Mouse (Mus musculus): ENCODE results near the gene Vstm2a. TPM values are rescaled to one million over a fixed set of nuclear protein-coding genes. Genes with fewer than 3 reads are reported as not detected.

Vstm2a gene
- polyA plus RNA-seq, 1 experiment: not detected

- H3K9me3 ChIP-seq (replicated peaks; ENCODE audit: control insufficient read depth, insufficient read depth, low read length, poor library complexity, severe bottlenecking): no peaks in the 10 kb centered on the region
- H3K4me1 ChIP-seq (ENCODE audit: control insufficient read depth, insufficient read depth, low read length): no peaks in the 10 kb centered on the region
- no peak overlapping the region for H3K27ac ChIP-seq (ENCODE audit: insufficient read depth, low read length)
- TF ChIP-seq EP300 (IDR thresholded peaks at IDR 0.05; ENCODE audit: insufficient read depth, low read depth, low read length): no peak
- no peak for TF ChIP-seq POLR2A (IDR thresholded peaks at IDR 0.05; ENCODE audit: insufficient read depth, low read length)
- no peaks in the 10 kb centered on the region for H3K36me3 ChIP-seq (ENCODE audit: control insufficient read depth, insufficient read depth, low read length, poor library complexity, severe bottlenecking)
- H3K4me3 ChIP-seq (ENCODE audit: low read depth, low read length): no peak overlapping the region
- H3K9ac ChIP-seq (ENCODE audit: low read depth, poor library complexity, severe bottlenecking): no peak overlapping the region
- no peaks in the 10 kb centered on the region for H3K27me3 ChIP-seq (ENCODE audit: control insufficient read depth, insufficient read depth, low read length, poor library complexity, severe bottlenecking)
Measured at GRCm38 (mm10) chr11:16290381-16290780, 32.9 kb downstream of the Vstm2a start.

GRCm38 (mm10) chr11:16292960-16293359, 35.4 kb downstream of the Vstm2a start:
- H3K4me3 ChIP-seq (ENCODE audit: low read depth, low read length): no peak overlapping the region
- TF ChIP-seq CTCF (IDR thresholded peaks at IDR 0.05; ENCODE audit: low read depth, low read length) (no peak), EP300 (IDR thresholded peaks at IDR 0.05; ENCODE audit: insufficient read depth, low read depth, low read length) (no peak), POLR2A (IDR thresholded peaks at IDR 0.05; ENCODE audit: insufficient read depth, low read length) (no peak)
- no peak overlapping the region for H3K27ac ChIP-seq (ENCODE audit: insufficient read depth, low read length)
- no peaks in the 10 kb centered on the region for H3K4me1 ChIP-seq (ENCODE audit: control insufficient read depth, insufficient read depth, low read length)
- no peaks in the 10 kb centered on the region for H3K27me3 ChIP-seq (ENCODE audit: control insufficient read depth, insufficient read depth, low read length, poor library complexity, severe bottlenecking)
- no peak overlapping the region for H3K9ac ChIP-seq (ENCODE audit: low read depth, poor library complexity, severe bottlenecking)
- no peaks in the 10 kb centered on the region for H3K9me3 ChIP-seq (replicated peaks; ENCODE audit: control insufficient read depth, insufficient read depth, low read length, poor library complexity, severe bottlenecking)
- no peaks in the 10 kb centered on the region for H3K36me3 ChIP-seq (ENCODE audit: control insufficient read depth, insufficient read depth, low read length, poor library complexity, severe bottlenecking)

GRCm38 (mm10) chr11:16296521-16296920, 39.0 kb downstream of the Vstm2a start:
- no peak overlapping the region for H3K9ac ChIP-seq (ENCODE audit: low read depth, poor library complexity, severe bottlenecking)
- H3K27ac ChIP-seq (ENCODE audit: insufficient read depth, low read length): no peak overlapping the region
- H3K9me3 ChIP-seq (replicated peaks; ENCODE audit: control insufficient read depth, insufficient read depth, low read length, poor library complexity, severe bottlenecking): no peaks in the 10 kb centered on the region
- no peaks in the 10 kb centered on the region for H3K27me3 ChIP-seq (ENCODE audit: control insufficient read depth, insufficient read depth, low read length, poor library complexity, severe bottlenecking)
- TF ChIP-seq EP300 (IDR thresholded peaks at IDR 0.05; ENCODE audit: insufficient read depth, low read depth, low read length): no peak
- no peak for TF ChIP-seq POLR2A (IDR thresholded peaks at IDR 0.05; ENCODE audit: insufficient read depth, low read length)
- TF ChIP-seq CTCF (IDR thresholded peaks at IDR 0.05; ENCODE audit: low read depth, low read length): no peak
- H3K36me3 ChIP-seq (ENCODE audit: control insufficient read depth, insufficient read depth, low read length, poor library complexity, severe bottlenecking): no peaks in the 10 kb centered on the region
- no peak overlapping the region for H3K4me3 ChIP-seq (ENCODE audit: low read depth, low read length)
- H3K4me1 ChIP-seq (ENCODE audit: control insufficient read depth, insufficient read depth, low read length): no peaks in the 10 kb centered on the region

- no peaks in the 10 kb centered on the region for H3K9me3 ChIP-seq (replicated peaks; ENCODE audit: control insufficient read depth, insufficient read depth, low read length, poor library complexity, severe bottlenecking)
- TF ChIP-seq CTCF (IDR thresholded peaks at IDR 0.05; ENCODE audit: low read depth, low read length): no peak
- TF ChIP-seq EP300 (IDR thresholded peaks at IDR 0.05; ENCODE audit: insufficient read depth, low read depth, low read length): no peak
- TF ChIP-seq POLR2A (IDR thresholded peaks at IDR 0.05; ENCODE audit: insufficient read depth, low read length): no peak
- no peaks in the 10 kb centered on the region for H3K27me3 ChIP-seq (ENCODE audit: control insufficient read depth, insufficient read depth, low read length, poor library complexity, severe bottlenecking)
- no peaks in the 10 kb centered on the region for H3K4me1 ChIP-seq (ENCODE audit: control insufficient read depth, insufficient read depth, low read length)
- no peak overlapping the region for H3K27ac ChIP-seq (ENCODE audit: insufficient read depth, low read length)
- no peak overlapping the region for H3K9ac ChIP-seq (ENCODE audit: low read depth, poor library complexity, severe bottlenecking)
- no peak overlapping the region for H3K4me3 ChIP-seq (ENCODE audit: low read depth, low read length)
- no peaks in the 10 kb centered on the region for H3K36me3 ChIP-seq (ENCODE audit: control insufficient read depth, insufficient read depth, low read length, poor library complexity, severe bottlenecking)
Measured at GRCm38 (mm10) chr11:16299492-16299891, 42.0 kb downstream of the Vstm2a start.

GRCm38 (mm10) chr11:16299960-16300359, 42.4 kb downstream of the Vstm2a start:
- Histone ChIP-seq H3K9me3 (replicated peaks; ENCODE audit: control insufficient read depth, insufficient read depth, low read length, poor library complexity, severe bottlenecking) (no peaks in the 10 kb centered on the region), H3K36me3 (ENCODE audit: control insufficient read depth, insufficient read depth, low read length, poor library complexity, severe bottlenecking) (no peaks in the 10 kb centered on the region), H3K27me3 (ENCODE audit: control insufficient read depth, insufficient read depth, low read length, poor library complexity, severe bottlenecking) (no peaks in the 10 kb centered on the region), H3K9ac (ENCODE audit: low read depth, poor library complexity, severe bottlenecking) (no peak overlapping the region), H3K4me1 (ENCODE audit: control insufficient read depth, insufficient read depth, low read length) (no peaks in the 10 kb centered on the region), H3K27ac (ENCODE audit: insufficient read depth, low read length) (no peak overlapping the region), H3K4me3 (ENCODE audit: low read depth, low read length) (no peak overlapping the region)
- TF ChIP-seq POLR2A (IDR thresholded peaks at IDR 0.05; ENCODE audit: insufficient read depth, low read length) (no peak), EP300 (IDR thresholded peaks at IDR 0.05; ENCODE audit: insufficient read depth, low read depth, low read length) (no peak), CTCF (IDR thresholded peaks at IDR 0.05; ENCODE audit: low read depth, low read length) (no peak)

- Histone ChIP-seq H3K4me3 (ENCODE audit: low read depth, low read length) (no peak overlapping the region), H3K27ac (ENCODE audit: insufficient read depth, low read length) (no peak overlapping the region), H3K27me3 (ENCODE audit: control insufficient read depth, insufficient read depth, low read length, poor library complexity, severe bottlenecking) (no peaks in the 10 kb centered on the region), H3K9ac (ENCODE audit: low read depth, poor library complexity, severe bottlenecking) (no peak overlapping the region), H3K36me3 (ENCODE audit: control insufficient read depth, insufficient read depth, low read length, poor library complexity, severe bottlenecking) (no peaks in the 10 kb centered on the region), H3K9me3 (replicated peaks; ENCODE audit: control insufficient read depth, insufficient read depth, low read length, poor library complexity, severe bottlenecking) (no peaks in the 10 kb centered on the region), H3K4me1 (ENCODE audit: control insufficient read depth, insufficient read depth, low read length) (no peaks in the 10 kb centered on the region)
- TF ChIP-seq POLR2A (IDR thresholded peaks at IDR 0.05; ENCODE audit: insufficient read depth, low read length) (no peak), EP300 (IDR thresholded peaks at IDR 0.05; ENCODE audit: insufficient read depth, low read depth, low read length) (no peak)
Measured at GRCm38 (mm10) chr11:16300709-16301108, 43.2 kb downstream of the Vstm2a start.
